Mouse (Mus musculus) myocyte (in vitro differentiated cells): ENCODE data around the gene Nkiras2.

Experiments
- CEBPB ChIP-seq: IDR thresholded peaks from 2 replicates; pipeline ENCODE4 v1.6.1; 2011; ENCODE audit warnings: mild to moderate bottlenecking, moderate library complexity; ENCODE audit not compliant: poor library complexity, insufficient read depth, severe bottlenecking
- E2F4 ChIP-seq: IDR thresholded peaks from one replicate; pipeline ENCODE4 v1.6.1; 2011; ENCODE audit warnings: mild to moderate bottlenecking, control low read depth, moderate library complexity; ENCODE audit not compliant: insufficient read depth
- MAX ChIP-seq: IDR thresholded peaks from one replicate; pipeline ENCODE4 v1.6.1; 2011; ENCODE audit warnings: low read depth, mild to moderate bottlenecking, control low read depth
- MYOD1 ChIP-seq, 3 experiments: IDR thresholded peaks; one replicate each; pipeline ENCODE4 v1.6.1; 2011; ENCODE audit warnings: control low read depth in 2 of 3, low read depth in 2 of 3, mild to moderate bottlenecking in 2 of 3, moderate library complexity in 1 of 3; ENCODE audit not compliant: insufficient read length in 2 of 3, control insufficient read depth in 1 of 3
- MYOG ChIP-seq, 3 experiments: IDR thresholded peaks; one replicate each; pipeline ENCODE4 v1.6.1; 2011; ENCODE audit warnings: control low read depth in 2 of 3, low read depth in 2 of 3, mild to moderate bottlenecking in 2 of 3; ENCODE audit not compliant: insufficient read length in 2 of 3, control insufficient read depth in 1 of 3, insufficient read depth in 1 of 3
- POLR2A ChIP-seq: IDR thresholded peaks from one replicate; pipeline ENCODE4 v1.6.1; 2011; ENCODE audit warnings: low read depth, mild to moderate bottlenecking, control low read depth, moderate library complexity; ENCODE audit not compliant: insufficient read length
- POLR2AphosphoS2 ChIP-seq: IDR thresholded peaks from one replicate; pipeline ENCODE4 v1.6.1; 2011; ENCODE audit warnings: low read depth, control low read depth; ENCODE audit not compliant: insufficient read length
- SRF ChIP-seq: IDR thresholded peaks from one replicate; pipeline ENCODE4 v1.6.1; 2011; ENCODE audit warnings: low read depth; ENCODE audit not compliant: control insufficient read depth, insufficient read length
- TCF12 ChIP-seq: IDR thresholded peaks from one replicate; pipeline ENCODE4 v1.6.1; 2011; ENCODE audit warnings: mild to moderate bottlenecking, control low read depth; ENCODE audit not compliant: poor library complexity, insufficient read depth, severe bottlenecking
- TCF3 ChIP-seq: IDR thresholded peaks from one replicate; pipeline ENCODE4 v1.6.1; 2011; ENCODE audit warnings: low read depth, control low read depth; ENCODE audit not compliant: insufficient read length
- USF1 ChIP-seq: IDR thresholded peaks from one replicate; pipeline ENCODE4 v1.6.1; 2011; ENCODE audit warnings: low read depth, mild to moderate bottlenecking, control low read depth, moderate library complexity

DNA sequence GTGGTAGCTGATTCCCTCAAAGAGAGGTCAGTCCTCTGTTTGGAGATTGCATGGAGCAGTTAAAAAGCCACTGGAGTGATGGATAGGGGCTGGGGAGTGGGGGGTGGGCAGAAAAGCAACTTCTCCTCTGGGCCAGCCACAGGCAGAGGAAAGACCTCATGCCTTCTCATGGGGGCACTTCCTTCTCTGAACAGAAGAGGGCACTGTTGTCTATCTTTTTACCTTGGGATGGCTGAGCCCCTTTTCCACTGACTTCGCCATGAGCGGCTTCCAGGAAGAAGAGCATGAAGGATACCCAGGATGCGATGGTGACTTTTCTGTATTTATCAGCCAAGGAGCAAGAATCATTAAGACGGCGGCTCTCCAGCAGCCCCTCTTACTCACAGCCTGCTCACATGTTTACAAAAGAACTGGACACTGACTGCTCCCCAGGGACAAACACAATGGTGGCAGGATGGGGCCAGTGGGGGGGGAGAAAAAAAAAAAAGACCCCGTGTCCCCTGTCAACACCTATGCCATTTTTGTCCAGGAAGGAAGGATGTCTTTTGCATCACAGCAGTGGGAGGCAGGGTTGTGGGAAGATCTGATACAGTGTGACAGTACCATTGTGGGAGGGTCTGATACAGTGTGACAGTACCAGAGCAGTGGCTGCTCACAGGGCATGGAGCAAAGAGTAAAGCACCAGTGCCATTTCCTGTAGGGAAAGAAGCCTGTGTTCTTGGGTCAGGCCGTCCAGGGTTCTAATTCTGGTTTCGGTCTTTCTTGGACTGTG is 48.4 kb upstream of the Nkiras2 start:
- TF ChIP-seq MAX: no peak
- no peak for TF ChIP-seq POLR2A
- no peak for TF ChIP-seq TCF12
- TF ChIP-seq TCF3: no peak
- TF ChIP-seq MYOD1 (IDR thresholded peaks at IDR 0.05; ENCODE audit: control insufficient read depth in 1 of 3, insufficient read length in 2 of 3, low read depth in 2 of 3): no peak
- no peak for TF ChIP-seq MYOG (IDR thresholded peaks at IDR 0.05; ENCODE audit: control insufficient read depth in 1 of 3, insufficient read depth in 1 of 3, insufficient read length in 2 of 3, low read depth in 2 of 3)
- TF ChIP-seq CEBPB: no peak
- TF ChIP-seq USF1: no peak
- TF ChIP-seq POLR2AphosphoS2: no peak
- TF ChIP-seq SRF: no peak
- no peak for TF ChIP-seq E2F4
